Mouse (Mus musculus) spleen, postnatal 36 days (tissue): ENCODE measurements at regions not wholly inside any gene's neighbourhood (a gene's known extent, or its start where the extent isn't known, plus 50 kb on each side); places are given as distances from the start of the nearest gene placed in this dataset.
A peak's percentile ranks its signal among the peaks of the same experiment; 100 is the strongest.

ENCODE experiments used
- DNase-seq, 2 experiments: peaks; one replicate each; pipeline ENCODE4 v3.0.0; 2022; ENCODE audit warnings: low spot score in 2 of 2, mixed read lengths in 1 of 2

DNA sequence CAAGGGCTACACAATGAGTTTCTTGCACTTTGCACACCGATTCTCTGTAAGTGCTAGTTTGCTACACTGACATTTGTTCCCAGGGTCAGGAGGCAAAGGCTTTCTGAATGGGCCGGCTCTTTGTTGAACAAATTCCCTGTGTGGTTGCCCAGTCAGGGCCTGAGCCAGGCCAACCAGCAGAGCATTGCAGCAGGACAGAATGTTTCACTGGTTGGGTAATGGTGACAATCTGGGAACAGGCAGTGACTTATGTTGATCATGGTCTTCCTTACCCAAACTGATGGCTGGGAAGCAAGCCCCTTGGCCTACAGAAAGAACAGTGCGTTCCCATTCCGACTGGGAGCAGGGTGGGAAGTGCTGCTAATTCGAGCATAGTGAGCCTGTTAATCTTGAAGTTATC, 363.7 kb upstream of the Satb1 start:
- DNase-seq: no peak

DNA sequence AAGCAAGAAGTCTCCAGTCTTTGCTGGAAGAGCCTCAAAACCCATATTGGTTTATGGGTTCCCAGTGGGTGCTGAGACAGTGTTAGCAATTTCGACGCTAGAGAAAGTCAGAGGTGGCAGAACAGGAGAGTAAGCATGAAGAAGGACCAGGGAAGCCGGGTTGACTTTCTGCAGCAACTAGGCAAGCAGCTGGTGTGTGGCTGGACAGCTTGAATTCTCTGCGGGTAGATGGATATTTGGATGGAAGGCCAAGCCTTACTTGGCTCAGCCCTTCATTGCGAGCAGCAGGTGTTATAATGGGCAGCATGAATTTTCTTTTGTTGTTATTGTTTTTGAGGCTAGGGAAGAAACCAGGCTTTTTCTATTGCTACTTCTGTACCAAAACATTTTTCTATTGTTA, 362.7 kb upstream of the Satb1 start:
- DNase-seq: no peak

DNA sequence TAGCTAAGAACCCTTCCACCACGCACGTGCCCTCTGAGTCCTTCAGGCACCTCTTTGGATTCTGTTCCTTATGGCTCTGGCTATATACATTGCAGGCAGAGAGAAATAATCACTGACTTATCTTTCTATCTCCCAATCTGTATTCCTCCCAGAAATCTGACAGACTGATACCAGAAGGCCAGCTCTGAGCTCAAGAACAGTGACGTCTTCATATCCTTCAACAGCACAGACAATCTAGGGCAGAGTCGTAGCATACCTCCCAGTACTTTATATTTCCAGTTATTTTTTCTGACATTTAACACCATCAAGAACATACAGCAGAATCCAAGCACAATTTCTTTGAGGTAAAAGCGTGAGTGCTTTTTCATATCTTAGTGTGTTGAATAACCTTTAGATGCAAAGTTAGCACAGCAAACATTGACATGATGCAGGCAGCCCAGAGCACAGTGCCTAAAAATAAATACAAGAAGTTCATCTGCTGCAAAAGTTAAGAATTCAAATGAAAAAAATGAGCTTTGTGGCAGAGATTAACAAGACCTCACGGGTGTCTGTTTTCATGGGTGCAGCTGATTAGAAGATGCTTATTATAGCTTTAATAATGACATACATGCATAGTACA, 358.1 kb upstream of the Satb1 start:
- no peak for DNase-seq

DNA sequence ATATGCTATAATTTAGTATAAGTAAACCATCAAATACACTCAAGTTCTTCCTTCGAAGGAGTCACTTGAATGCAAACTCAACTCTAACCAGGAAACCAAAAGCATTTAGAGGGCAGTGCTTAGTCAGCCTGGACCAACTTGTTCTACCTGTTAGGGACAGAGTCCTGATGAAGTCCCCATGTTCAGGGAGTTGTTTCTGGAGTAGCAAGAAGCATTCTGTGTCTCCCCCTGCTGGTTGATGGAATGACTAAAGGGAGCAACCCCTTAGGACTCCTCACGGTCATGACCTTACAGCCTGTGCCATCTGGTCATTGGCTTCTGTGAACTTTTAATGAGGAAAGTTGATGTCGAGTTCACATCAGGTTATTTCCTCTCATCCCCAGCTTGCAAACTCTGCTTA, 349.6 kb upstream of the Satb1 start:
- peak; percentile 76 to 82 for DNase-seq

DNA sequence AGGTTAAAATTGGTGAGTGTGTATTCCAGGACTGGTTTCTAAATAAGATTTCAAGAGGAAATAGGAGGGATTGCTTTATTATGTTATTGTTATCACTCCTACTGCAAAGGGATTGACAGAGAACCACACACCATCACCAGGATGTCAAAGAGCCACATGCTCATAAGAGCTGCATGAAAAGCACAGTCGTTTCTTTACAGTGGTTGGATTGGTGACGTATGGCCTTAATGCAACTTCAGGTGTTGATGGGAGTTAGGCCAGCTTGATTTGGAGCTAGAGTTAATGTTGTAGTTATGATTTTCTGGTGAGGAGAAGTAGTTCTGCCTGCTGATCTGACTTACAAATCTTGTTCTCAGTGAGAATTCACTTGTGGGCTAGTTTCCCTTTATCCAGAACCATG, 344.9 kb upstream of the Satb1 start:
- no peak for DNase-seq

DNA sequence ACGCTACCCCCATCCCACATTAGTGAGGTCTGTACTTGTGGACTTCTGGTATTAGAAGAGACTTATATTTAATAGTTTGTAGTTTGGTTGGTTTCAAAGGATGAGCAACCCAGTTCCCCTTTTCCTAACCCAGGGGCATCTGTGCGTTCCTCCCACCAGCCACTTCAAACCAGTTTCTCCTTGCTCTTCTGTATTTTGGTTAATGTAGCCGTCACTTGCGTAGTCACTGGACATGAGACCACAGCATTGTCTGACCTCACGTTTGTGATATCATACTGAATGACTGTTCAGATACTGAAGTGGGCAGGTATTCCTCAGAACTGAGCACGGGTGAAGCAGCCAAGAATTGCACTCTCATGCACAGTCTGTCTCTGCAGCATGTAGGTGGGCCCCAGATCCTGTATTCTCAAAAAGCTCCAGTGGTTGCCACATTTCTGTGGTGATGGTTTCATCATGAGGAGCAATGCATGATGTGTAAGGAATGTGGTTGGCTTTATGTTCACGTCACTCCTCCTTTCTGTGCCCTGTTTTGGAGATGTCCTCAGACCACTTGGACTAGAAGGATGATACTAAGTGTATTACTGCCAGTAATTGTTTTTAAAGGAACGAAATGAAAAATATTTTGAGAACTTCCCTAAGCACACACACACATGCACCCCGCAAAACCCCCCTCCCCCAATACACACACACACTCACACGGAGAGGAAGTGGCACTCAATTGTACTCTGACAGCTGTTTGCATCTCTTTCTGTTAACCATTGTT, 335.2 kb upstream of the Satb1 start:
- peak; percentile 30 to 45 for DNase-seq

DNA sequence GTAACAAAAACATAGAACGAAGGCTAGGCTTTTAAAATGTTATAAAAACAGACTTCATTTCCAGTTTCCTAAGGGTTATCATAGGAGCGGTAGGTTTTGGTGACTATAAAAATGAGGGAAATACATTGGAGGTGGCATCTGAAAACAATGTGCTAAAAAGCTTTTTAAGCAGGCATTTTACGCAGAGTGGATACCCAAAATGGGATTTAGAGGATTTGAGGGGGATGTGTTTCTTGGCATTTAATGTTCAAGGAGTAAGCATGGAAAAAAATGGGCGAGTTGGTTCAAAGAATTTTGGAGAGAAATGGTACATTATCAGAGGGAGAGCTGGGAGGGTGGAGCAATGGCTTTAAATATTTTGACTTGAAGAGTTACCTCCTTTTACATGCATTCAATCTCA, 334.6 kb upstream of the Satb1 start:
- no peak for DNase-seq

DNA sequence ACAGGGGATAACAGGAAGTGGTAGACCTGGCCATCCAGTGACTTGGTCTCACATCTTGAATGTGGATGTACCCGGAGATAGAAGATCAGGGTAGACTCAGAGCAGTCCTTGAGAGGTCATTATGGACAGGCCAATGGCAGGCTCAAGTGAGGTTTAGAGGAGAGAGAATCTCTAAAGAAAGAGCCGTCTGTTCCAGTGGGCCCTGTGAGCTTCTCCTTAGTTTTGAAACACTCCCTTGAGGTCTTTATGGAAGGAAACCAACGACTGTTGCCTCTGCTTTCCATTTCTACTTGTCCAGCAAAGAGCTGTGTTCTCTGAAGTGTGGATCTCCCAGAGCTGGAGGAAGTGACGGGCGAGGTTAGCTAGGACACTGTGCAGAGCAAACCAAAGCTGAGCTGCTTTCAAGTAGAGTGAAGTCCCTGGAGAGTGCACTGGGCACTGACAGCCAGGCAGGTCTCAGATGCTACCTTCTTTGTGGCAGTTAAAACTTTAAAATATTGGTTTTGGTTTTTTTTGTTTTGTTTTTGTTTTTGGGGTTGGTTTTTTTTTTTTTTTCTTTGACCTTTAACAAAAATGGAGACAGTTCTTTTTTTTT, 332.9 kb upstream of the Satb1 start:
- DNase-seq: peak; percentile 40

DNA sequence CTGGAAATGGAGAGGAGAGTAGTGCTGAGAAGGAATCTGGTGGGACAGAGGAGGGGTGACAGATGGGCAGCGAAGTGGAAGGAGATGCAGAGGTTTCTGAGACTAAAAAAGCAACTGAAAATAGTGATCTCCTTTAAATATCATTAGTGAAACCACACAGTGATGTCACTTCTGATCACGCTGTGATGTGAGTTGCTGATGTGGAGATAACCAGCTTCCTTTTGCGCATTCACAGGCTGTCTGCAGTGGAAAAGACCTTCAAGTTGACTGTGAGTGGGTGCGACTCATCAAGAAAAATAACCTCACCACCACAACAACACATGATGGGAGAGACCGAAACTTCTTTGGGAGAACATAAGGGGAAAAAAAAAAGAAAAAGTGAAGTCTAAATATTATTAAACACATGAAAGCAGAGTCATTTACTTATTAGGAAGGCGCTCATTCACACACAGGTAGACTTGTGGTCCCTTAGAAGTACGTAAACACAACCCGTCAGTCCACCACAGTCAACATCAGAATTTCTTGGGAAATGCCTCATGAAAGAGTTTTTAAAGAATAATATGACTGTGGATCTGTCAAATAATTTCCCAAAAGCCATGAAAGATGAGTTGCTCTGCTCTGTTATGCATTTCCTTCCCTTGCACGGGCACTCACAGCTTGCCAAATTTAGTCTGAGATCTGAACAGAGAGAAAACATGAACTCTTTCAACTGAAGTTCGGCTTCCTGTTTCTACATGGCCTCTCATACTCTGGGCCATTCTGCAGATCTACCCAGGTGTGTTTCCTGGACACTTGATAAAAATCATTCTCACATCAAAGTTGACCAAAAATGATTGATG, 329.7 kb upstream of the Satb1 start:
- DNase-seq: peak; percentile 84 to 87

DNA sequence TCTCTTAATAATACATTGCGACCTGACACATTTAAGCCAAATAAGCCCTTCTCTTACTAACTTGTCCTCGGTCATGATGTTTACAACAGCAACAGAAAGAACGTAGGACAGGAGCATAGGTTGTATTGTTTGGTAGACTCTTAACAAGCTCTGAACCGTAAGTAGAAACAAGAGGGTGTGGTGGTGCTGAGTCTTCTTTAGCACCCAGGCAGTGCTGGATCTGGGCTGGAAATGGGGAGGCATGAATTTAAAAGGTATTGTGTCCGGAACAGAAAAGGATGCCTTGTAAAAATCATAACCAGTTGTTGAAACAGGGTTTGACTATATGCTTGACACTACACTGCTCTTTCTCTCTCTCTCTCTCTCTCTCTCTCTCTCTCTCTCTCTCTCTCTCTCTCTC, 317.4 kb upstream of the Satb1 start:
- no peak for DNase-seq

DNA sequence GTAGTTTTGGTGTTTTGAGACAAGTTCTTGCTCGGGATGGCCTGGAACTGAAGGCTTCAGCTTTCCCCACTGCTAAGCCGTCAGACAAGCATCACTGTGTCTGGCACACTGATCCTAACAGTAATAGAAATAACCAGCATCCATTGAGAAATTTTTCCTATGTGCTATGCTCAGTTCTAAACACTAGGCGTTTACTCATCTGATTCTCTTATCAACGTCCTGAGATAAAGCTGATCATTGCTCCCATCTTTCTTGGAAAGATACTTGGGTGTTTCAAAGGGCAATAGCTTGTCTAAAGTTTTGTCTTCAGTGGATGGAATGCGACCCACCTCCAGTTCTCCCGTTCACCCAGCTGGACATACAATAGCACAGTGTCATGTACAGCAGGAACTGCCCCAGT, 316.7 kb upstream of the Satb1 start:
- DNase-seq: no peak

DNA sequence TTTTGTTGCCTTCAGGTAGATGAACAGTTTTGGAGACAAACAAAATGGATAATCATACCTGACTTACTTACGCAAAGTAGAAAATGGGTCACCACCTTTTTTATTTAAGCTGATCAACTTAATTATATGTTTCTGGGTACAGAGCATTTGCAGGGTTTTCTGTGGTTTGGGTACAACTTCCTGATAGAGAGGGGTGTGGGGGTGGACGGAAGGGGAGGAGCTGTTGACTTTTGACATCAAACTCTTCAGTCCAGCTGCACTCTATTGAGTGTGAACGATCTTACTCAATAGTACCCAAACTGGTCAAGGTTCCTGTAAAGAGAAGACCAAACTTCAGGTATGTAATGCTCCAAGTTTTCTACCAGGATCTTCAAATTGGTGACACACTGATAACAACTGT, 316.0 kb upstream of the Satb1 start:
- peak; percentile 67 to 75 for DNase-seq

DNA sequence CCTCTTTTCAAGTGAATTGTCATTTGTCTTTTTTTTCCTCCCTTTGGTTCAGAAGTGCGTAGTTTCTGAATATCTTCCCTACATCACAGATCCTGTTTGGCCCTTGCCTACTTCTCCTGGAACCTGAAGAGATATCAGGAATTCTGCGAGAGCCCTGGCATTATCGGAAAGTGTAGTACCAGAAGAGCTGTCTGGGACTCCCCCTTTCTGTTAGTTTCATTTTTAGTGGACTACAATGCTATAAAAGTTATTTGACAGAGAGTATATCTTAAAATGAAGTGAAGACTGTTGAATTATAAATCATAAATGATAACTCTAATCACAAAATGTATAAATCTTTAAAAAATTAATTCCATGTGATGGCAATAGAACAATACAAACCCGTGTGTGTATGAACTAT, 270.8 kb upstream of the Satb1 start:
- DNase-seq: no peak

DNA sequence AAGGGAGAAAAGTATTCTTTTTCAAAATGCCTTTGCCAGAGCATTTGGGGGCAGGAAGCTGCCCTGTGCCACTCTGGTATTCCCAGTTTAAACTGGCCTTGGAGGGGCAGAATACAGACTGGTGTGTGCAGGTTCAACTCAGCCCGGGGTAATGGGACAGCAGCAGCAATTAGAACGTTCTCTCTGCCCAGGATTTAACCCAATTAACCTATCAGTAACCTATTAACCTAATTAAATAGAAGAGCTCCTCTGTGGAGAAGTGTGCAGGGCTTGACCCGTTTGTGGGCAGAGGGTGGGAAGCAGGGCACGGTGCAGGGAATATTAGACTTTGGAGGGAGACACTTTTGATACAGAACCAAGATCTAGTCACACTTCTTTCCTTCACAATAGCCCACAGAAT, 252.7 kb upstream of the Satb1 start:
- no peak for DNase-seq

DNA sequence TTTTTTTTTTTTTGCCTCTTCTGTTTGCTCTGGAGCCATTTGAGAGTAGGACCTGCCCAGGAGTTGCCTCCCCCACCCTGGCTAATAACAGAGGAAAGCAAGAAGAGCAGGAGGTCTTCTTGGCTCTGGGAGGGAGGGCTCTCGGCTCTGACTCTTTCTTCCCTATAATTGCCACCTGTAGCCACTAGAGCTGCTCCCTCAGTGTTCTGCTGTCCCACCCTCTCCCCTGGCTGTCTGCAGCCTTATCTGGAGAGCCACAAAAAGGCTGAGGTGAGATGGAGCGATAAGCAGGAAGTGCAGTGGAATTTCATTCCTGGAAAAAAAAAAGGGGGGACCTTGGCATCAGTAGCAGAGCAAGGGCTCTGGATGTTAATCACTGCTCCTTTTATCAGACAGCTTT, 251.4 kb upstream of the Satb1 start:
- no peak for DNase-seq

DNA sequence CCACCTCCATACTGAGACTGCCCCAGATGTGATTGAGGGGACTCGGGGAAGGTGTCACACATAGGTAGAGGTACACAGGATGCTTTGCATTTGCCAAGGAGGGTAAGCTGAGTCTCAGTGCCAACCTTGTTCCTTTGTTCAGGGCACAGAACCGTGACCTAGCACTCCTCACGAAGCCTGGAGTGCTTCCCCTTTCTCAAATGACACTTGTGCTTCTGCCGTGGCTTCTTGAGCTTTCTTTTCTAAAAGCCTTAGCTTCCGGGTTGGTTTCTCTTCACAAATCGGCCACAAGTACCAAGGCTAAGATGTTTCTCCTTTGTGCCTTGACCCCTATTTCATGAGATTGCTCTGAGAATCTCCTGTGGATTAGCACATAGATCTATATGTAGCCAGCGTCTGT, 246.2 kb upstream of the Satb1 start:
- DNase-seq: peak; percentile 55 to 59

DNA sequence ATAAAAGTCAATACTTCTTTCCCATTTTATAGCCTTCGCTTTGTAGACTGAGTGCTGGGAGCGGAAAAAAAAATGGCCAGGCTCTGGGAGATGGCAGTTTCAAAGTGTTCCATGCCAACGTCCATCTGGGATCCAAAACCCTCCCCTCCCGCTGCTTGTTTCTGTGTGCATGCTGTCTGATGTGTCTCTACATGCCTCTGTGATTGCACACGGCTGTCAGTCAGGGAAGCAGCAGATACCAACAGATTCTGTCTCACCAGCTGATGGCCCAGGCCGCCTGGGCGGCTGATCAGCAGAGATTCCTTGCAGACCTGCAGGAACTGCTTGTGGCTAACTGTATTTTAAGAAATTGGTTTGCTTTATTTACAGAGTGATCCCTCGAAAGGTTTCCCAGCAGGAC, 245.4 kb upstream of the Satb1 start:
- no peak for DNase-seq

DNA sequence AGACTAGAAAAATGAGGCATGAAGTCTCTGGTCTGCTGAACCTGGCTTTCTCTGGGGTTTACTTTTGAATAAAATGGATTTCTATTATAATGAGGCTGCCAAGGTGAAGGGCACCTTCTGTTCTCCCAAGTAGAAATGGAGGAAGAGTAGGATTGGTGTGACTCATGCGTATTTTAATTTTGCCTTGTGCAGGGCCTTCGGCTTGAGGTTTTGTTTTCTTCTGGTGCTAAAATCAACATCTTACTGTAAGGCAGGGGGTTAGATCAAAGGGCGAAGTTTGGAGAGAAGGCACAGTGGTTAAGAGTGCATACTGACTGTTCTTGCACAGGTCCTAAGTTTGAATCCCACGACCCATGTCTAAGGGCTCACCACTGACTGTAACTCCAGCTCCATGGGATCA, 244.9 kb upstream of the Satb1 start:
- no peak for DNase-seq

DNA sequence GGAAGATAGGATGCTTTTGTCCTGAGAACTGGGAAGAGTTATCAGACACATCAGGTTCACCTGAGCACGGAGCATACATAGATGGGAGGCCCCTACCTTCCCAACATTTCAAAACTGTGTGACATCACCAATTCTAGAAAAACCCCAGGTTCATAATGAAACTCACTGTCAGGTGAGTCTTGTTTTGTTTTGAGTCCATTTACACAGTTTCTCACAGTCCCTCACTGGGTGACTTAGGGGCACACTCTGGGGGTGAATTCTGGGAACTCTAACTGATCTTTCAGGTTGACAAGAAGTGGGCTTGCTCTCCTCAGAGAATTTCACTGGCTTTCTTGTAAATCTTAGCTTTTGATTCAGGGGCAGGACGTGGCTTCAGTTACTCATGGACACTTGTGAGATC, 243.7 kb upstream of the Satb1 start:
- DNase-seq: no peak

DNA sequence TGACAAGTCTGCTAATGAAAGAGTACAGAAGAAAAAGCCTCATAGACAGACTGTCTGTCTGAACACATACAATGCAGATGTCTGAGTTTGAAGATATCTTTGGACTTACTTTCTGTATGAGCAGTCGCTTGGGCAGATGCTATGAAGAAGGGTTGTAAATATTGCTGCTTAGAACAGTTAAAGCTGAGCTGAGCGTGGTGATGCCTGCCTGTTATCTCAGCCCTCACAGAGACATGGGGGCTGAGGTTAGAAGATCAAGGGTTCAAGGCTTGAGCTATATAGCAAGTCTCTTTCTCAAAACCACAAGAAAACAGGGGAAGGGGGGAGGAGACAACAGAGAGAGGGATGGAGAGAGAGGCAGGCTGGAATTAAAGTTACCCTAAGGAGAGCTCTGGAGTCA, 234.6 kb upstream of the Satb1 start:
- DNase-seq: no peak

DNA sequence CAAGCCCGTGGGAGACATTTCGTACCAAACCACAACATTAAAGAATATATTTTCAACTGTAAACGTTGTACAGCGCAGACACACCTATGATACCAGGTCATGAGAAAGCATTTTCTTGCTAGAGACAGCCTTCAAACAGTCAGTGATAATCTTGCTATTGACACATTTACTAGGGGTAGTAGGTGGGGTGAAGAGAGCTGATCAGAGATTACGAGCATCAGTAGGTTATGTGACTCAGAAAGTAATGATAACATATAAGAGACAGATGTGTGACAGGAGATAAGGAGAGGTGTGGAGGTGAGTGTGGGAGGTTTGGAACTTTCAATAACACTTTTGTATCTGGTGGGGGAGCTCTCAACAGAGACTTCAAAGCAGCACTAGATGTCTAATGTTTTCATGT, 231.5 kb upstream of the Satb1 start:
- no peak for DNase-seq

DNA sequence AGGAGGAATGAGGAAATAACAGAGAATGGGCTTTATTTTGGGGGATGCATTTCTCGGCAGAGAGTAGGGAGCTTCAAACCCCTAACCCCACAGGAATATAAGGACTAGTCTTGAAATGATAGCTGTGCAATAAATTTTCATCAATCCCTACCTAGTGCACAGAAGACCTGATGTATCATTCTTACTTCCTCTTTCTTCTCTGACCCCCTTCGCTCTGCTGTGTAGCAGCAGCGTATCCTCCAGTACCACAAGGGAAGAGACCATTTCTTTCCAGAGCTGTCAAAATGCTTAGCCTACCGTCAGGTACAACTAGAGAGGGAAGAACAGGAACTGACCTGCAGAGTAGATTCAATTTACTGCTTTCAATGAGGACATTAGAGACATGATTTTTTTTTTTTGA, 230.0 kb upstream of the Satb1 start:
- DNase-seq: peak in 1 of 2 experiments; percentile 20
